Mouse (Mus musculus) limb, embryonic 11.5 days (tissue): Measurements from ENCODE around the gene Rassf5. TPM values are rescaled to one million over a fixed set of nuclear protein-coding genes. Genes with fewer than 3 reads are reported as not detected.

Experiments
- polyA plus RNA-seq: library from polyadenylated mRNA; unstranded; fragments of >200 nt; fragmentation: Nextera tagmentation; extraction: Ambion mirVana; gene quantifications from 2 replicates; pipeline ENCODE4 v1.2.1, GENCODE M21; 2014

The Rassf5 gene
- polyA plus RNA-seq, 1 experiment from 2014 or later, result 1.2 TPM

Other genes with a start within 250 kb of the Rassf5 start
- 0.24 TPM in 1 of 2 replicates, not detected in the other for gene Il10, start 225.4 kb downstream of the Rassf5 start, polyA plus RNA-seq
- gene Mapkapk2, start 147.4 kb downstream of the Rassf5 start, polyA plus RNA-seq, result 43.5 and 47.6 TPM in 2 replicates
- 4.2 and 5.7 TPM in 2 replicates for gene Dyrk3, start 106.9 kb downstream of the Rassf5 start, polyA plus RNA-seq
- gene Eif2d, start 92.1 kb downstream of the Rassf5 start, polyA plus RNA-seq, result 70.3 and 72.3 TPM in 2 replicates
- 1.0 and 1.5 TPM in 2 replicates for gene Ikbke, start 34.3 kb upstream of the Rassf5 start, polyA plus RNA-seq